Mouse (Mus musculus): ENCODE results near the gene Slc36a1. TPM values are rescaled to one million over a fixed set of nuclear protein-coding genes. Genes with fewer than 3 reads are reported as not detected.

The Slc36a1 gene
- polyA plus RNA-seq, 1 experiment from 2014 or later: 1.1 TPM

- H3K4me2 ChIP-seq: no peak overlapping the region
- no peak overlapping the region for H3K27ac ChIP-seq
- no peak overlapping the region for H3K4me3 ChIP-seq
- H3K27me3 ChIP-seq: 0 out of 2 replicates have a peak, but pooled peaks cover 2% of the 10 kb centered on the region
- H3K9ac ChIP-seq: no peak overlapping the region
- 0 out of 2 replicates have a peak, but pooled peaks cover 4% of the 10 kb centered on the region for H3K4me1 ChIP-seq (replicated peaks)
- no peaks in the 10 kb centered on the region for H3K9me3 ChIP-seq (replicated peaks)
- H3K36me3 ChIP-seq: no peaks in the 10 kb centered on the region
- WGBS: 76% methylated on average over 6 of the region's 6 CpGs
- ATAC-seq (replicated peaks; ENCODE audit: insufficient number of reproducible peaks, insufficient read depth, low FRiP score, low read depth): no peak
These were observed 5.6 kb downstream of the Slc36a1 start for GRCm38 (mm10) chr11:55209626-55210353.

- Histone ChIP-seq H3K27ac (no peak overlapping the region), H3K4me3 (no peak overlapping the region), H3K9ac (no peak overlapping the region), H3K9me3 (replicated peaks) (no peaks in the 10 kb centered on the region), H3K27me3 (no peaks in the 10 kb centered on the region), H3K36me3 (no peaks in the 10 kb centered on the region), H3K4me2 (no peak overlapping the region), H3K4me1 (replicated peaks) (peaks cover 9% of the 10 kb centered on the region; the same call in 1 of the 2 replicates)
- no peak for ATAC-seq (replicated peaks; ENCODE audit: insufficient number of reproducible peaks, insufficient read depth, low FRiP score, low read depth)
- 89% methylated on average over 4 of the region's 4 CpGs for WGBS
These were observed 9.4 kb downstream of the Slc36a1 start for GRCm38 (mm10) chr11:55213518-55213917.

- Histone ChIP-seq H3K27ac (no peak overlapping the region), H3K36me3 (peaks cover 3% of the 10 kb centered on the region; the same call in 1 of the 2 replicates), H3K4me3 (no peak overlapping the region), H3K9me3 (replicated peaks) (no peaks in the 10 kb centered on the region), H3K27me3 (no peaks in the 10 kb centered on the region), H3K4me2 (no peak overlapping the region), H3K4me1 (replicated peaks) (peaks cover 9% of the 10 kb centered on the region; the same call in 1 of the 2 replicates), H3K9ac (no peak overlapping the region)
- WGBS: 77% methylated on average over 5 of the region's 5 CpGs
- no peak for ATAC-seq (replicated peaks; ENCODE audit: insufficient number of reproducible peaks, insufficient read depth, low FRiP score, low read depth)
These were observed 10.0 kb downstream of the Slc36a1 start for GRCm38 (mm10) chr11:55214161-55214560.

GRCm38 (mm10) chr11:55214978-55215377 lies 10.8 kb downstream of the Slc36a1 start:
- H3K9me3 ChIP-seq (replicated peaks): no peaks in the 10 kb centered on the region
- no peak overlapping the region for H3K4me2 ChIP-seq
- no peak overlapping the region for H3K4me3 ChIP-seq
- H3K27ac ChIP-seq: no peak overlapping the region
- WGBS: 58% methylated on average over 3 of the region's 3 CpGs
- H3K36me3 ChIP-seq: peaks cover 3% of the 10 kb centered on the region; the same call in 1 of the 2 replicates
- ATAC-seq (replicated peaks; ENCODE audit: insufficient number of reproducible peaks, insufficient read depth, low FRiP score, low read depth): no peak
- no peaks in the 10 kb centered on the region for H3K27me3 ChIP-seq
- H3K9ac ChIP-seq: no peak overlapping the region
- peaks cover 9% of the 10 kb centered on the region; the same call in 1 of the 2 replicates for H3K4me1 ChIP-seq (replicated peaks)

GRCm38 (mm10) chr11:55216061-55216460 lies 11.9 kb downstream of the Slc36a1 start:
- 62% methylated on average over 4 of the region's 4 CpGs for WGBS
- ATAC-seq (replicated peaks; ENCODE audit: insufficient number of reproducible peaks, insufficient read depth, low FRiP score, low read depth): no peak
- no peaks in the 10 kb centered on the region for H3K27me3 ChIP-seq

GRCm38 (mm10) chr11:55216830-55217229 lies 12.7 kb downstream of the Slc36a1 start:
- no peak overlapping the region for H3K27ac ChIP-seq
- H3K4me3 ChIP-seq: no peak overlapping the region
- H3K9me3 ChIP-seq (replicated peaks): no peaks in the 10 kb centered on the region
- WGBS: 66% methylated on average over 13 of the region's 13 CpGs
- ATAC-seq (replicated peaks; ENCODE audit: insufficient number of reproducible peaks, insufficient read depth, low FRiP score, low read depth): no peak
- no peak overlapping the region for H3K4me2 ChIP-seq
- H3K4me1 ChIP-seq (replicated peaks): peaks cover 9% of the 10 kb centered on the region; the same call in 1 of the 2 replicates
- H3K9ac ChIP-seq: no peak overlapping the region
- peaks cover 3% of the 10 kb centered on the region; the same call in 1 of the 2 replicates for H3K36me3 ChIP-seq
- H3K27me3 ChIP-seq: no peaks in the 10 kb centered on the region

More at GRCm38 (mm10) chr11:55216061-55216460, 11.9 kb downstream of the Slc36a1 start:
- peaks cover 3% of the 10 kb centered on the region; the same call in 1 of the 2 replicates for H3K36me3 ChIP-seq
- no peak overlapping the region for H3K4me2 ChIP-seq
- no peak overlapping the region for H3K9ac ChIP-seq
- no peaks in the 10 kb centered on the region for H3K9me3 ChIP-seq (replicated peaks)
- no peak overlapping the region for H3K27ac ChIP-seq
- H3K4me3 ChIP-seq: no peak overlapping the region
- peaks cover 9% of the 10 kb centered on the region; the same call in 1 of the 2 replicates for H3K4me1 ChIP-seq (replicated peaks)

GRCm38 (mm10) chr11:55217418-55217817 lies 13.3 kb downstream of the Slc36a1 start:
- Histone ChIP-seq H3K4me3 (no peak overlapping the region), H3K9me3 (replicated peaks) (no peaks in the 10 kb centered on the region), H3K27me3 (no peaks in the 10 kb centered on the region), H3K27ac (no peak overlapping the region), H3K9ac (no peak overlapping the region), H3K4me2 (no peak overlapping the region), H3K36me3 (peaks cover 3% of the 10 kb centered on the region; the same call in 1 of the 2 replicates), H3K4me1 (replicated peaks) (peaks cover 9% of the 10 kb centered on the region; the same call in 1 of the 2 replicates)
- WGBS: 66% methylated on average over 4 of the region's 4 CpGs
- ATAC-seq (replicated peaks; ENCODE audit: insufficient number of reproducible peaks, insufficient read depth, low FRiP score, low read depth): no peak

- H3K27ac ChIP-seq: no peak overlapping the region
- 63% methylated on average over 7 of the region's 7 CpGs for WGBS
These were observed 13.7 kb downstream of the Slc36a1 start for GRCm38 (mm10) chr11:55217880-55218279.

GRCm38 (mm10) chr11:55218473-55218872 lies 14.3 kb downstream of the Slc36a1 start:
- no peaks in the 10 kb centered on the region for H3K9me3 ChIP-seq (replicated peaks)
- no peak overlapping the region for H3K27ac ChIP-seq
- no peak for ATAC-seq (replicated peaks; ENCODE audit: insufficient number of reproducible peaks, insufficient read depth, low FRiP score, low read depth)
- H3K9ac ChIP-seq: no peak overlapping the region
- H3K4me2 ChIP-seq: no peak overlapping the region
- peaks cover 9% of the 10 kb centered on the region; the same call in 1 of the 2 replicates for H3K4me1 ChIP-seq (replicated peaks)
- WGBS: 87% methylated on average over 3 of the region's 3 CpGs
- H3K27me3 ChIP-seq: no peaks in the 10 kb centered on the region
- H3K36me3 ChIP-seq: peaks cover 3% of the 10 kb centered on the region; the same call in 1 of the 2 replicates
- H3K4me3 ChIP-seq: no peak overlapping the region

More at GRCm38 (mm10) chr11:55217880-55218279, 13.7 kb downstream of the Slc36a1 start:
- Histone ChIP-seq H3K36me3 (peaks cover 3% of the 10 kb centered on the region; the same call in 1 of the 2 replicates), H3K4me1 (replicated peaks) (peaks cover 9% of the 10 kb centered on the region; the same call in 1 of the 2 replicates), H3K27me3 (no peaks in the 10 kb centered on the region), H3K9me3 (replicated peaks) (no peaks in the 10 kb centered on the region), H3K9ac (no peak overlapping the region), H3K4me3 (no peak overlapping the region), H3K4me2 (no peak overlapping the region)
- no peak for ATAC-seq (replicated peaks; ENCODE audit: insufficient number of reproducible peaks, insufficient read depth, low FRiP score, low read depth)

GRCm38 (mm10) chr11:55221306-55221705 lies 17.2 kb downstream of the Slc36a1 start:
- ATAC-seq (replicated peaks; ENCODE audit: insufficient number of reproducible peaks, insufficient read depth, low FRiP score, low read depth): no peak
- Histone ChIP-seq H3K9me3 (replicated peaks) (no peaks in the 10 kb centered on the region), H3K4me2 (no peak overlapping the region), H3K36me3 (peaks cover 3% of the 10 kb centered on the region; the same call in 1 of the 2 replicates), H3K27ac (no peak overlapping the region), H3K27me3 (no peaks in the 10 kb centered on the region), H3K4me3 (no peak overlapping the region), H3K4me1 (replicated peaks) (peaks cover 9% of the 10 kb centered on the region; the same call in 1 of the 2 replicates), H3K9ac (no peak overlapping the region)
- WGBS: 81% methylated on average over 7 of the region's 7 CpGs

GRCm38 (mm10) chr11:55231034-55231433 lies 26.9 kb downstream of the Slc36a1 start:
- WGBS: 83% methylated on average over 6 of the region's 6 CpGs
- H3K4me1 ChIP-seq (replicated peaks): no peaks in the 10 kb centered on the region
- no peaks in the 10 kb centered on the region; the same call in 1 of the 2 replicates for H3K36me3 ChIP-seq
- no peak for ATAC-seq (replicated peaks; ENCODE audit: insufficient number of reproducible peaks, insufficient read depth, low FRiP score, low read depth)
- H3K9ac ChIP-seq: no peak overlapping the region
- H3K4me3 ChIP-seq: no peak overlapping the region
- H3K9me3 ChIP-seq (replicated peaks): no peaks in the 10 kb centered on the region
- no peak overlapping the region for H3K27ac ChIP-seq
- H3K4me2 ChIP-seq: no peak overlapping the region
- no peaks in the 10 kb centered on the region for H3K27me3 ChIP-seq
